Mouse (Mus musculus) adrenal gland, postnatal 25 days (tissue): ENCODE measurements around the gene Gpr158. TPM values are rescaled to one million over a fixed set of nuclear protein-coding genes. Genes with fewer than 3 reads are reported as not detected.

ENCODE experiments used
- DNase-seq: peaks from one replicate; pipeline ENCODE4 v3.0.0; 2021; ENCODE audit warnings: mixed read lengths
- total RNA-seq: library from RNA; stranded (reverse); gene quantifications from 2 replicates; pipeline ENCODE4 v1.2.3, GENCODE M21; 2021

Gpr158 gene
- total RNA-seq, 1 experiment from 2014 or later = 1.1 TPM

- no peak for DNase-seq
Observed at GRCm38 (mm10) chr2:21665721-21666120, 298.4 kb downstream of the Gpr158 start.

- DNase-seq = no peak
Observed at GRCm38 (mm10) chr2:21676084-21676838, 308.9 kb downstream of the Gpr158 start.

GRCm38 (mm10) chr2:21676839-21677123 is 309.4 kb downstream of the Gpr158 start:
- DNase-seq = no peak

- no peak for DNase-seq
Observed at GRCm38 (mm10) chr2:21680735-21681270, 313.5 kb downstream of the Gpr158 start.

- no peak for DNase-seq
Observed at GRCm38 (mm10) chr2:21684736-21685135, 317.4 kb downstream of the Gpr158 start.

GRCm38 (mm10) chr2:21693128-21693527 is 325.8 kb downstream of the Gpr158 start:
- DNase-seq = no peak

- DNase-seq = no peak
Observed at GRCm38 (mm10) chr2:21693807-21694594, 326.7 kb downstream of the Gpr158 start.

GRCm38 (mm10) chr2:21728075-21728474 is 360.7 kb downstream of the Gpr158 start:
- no peak for DNase-seq

GRCm38 (mm10) chr2:21783721-21784120 is 416.4 kb downstream of the Gpr158 start:
- no peak for DNase-seq

- no peak for DNase-seq
Observed at GRCm38 (mm10) chr2:21793156-21793555, 425.8 kb downstream of the Gpr158 start.

- DNase-seq = no peak
Observed at GRCm38 (mm10) chr2:21799616-21800015, 432.3 kb downstream of the Gpr158 start.

- no peak for DNase-seq
Observed at GRCm38 (mm10) chr2:21800045-21800444, 432.7 kb downstream of the Gpr158 start.

GRCm38 (mm10) chr2:21808510-21808909 is 441.2 kb downstream of the Gpr158 start:
- DNase-seq = no peak

- no peak for DNase-seq
Observed at GRCm38 (mm10) chr2:21810431-21810830, 443.1 kb downstream of the Gpr158 start.

- no peak for DNase-seq
Observed at GRCm38 (mm10) chr2:21864061-21864460, 496.7 kb downstream of the Gpr158 start.

Other genes starting within 250 kb of the Gpr158 start
- 1.2 TPM in 1 of 2 replicates, not detected in the other for gene Enkur, start 162.2 kb upstream of the Gpr158 start, total RNA-seq
- gene Thnsl1, start 161.8 kb upstream of the Gpr158 start, total RNA-seq = 6.9 and 10.9 TPM in 2 replicates